Mouse (Mus musculus) bone marrow, adult 2 months (tissue): Measurements from ENCODE around the gene Sufu.

Source experiments
- CTCF ChIP-seq: fragments of 200-500 bp; IDR thresholded peaks from 2 replicates; pipeline ENCODE4 v1.5.1; 2011; ENCODE audit warnings: low read length, control low read depth; ENCODE audit not compliant: control insufficient read depth, insufficient read depth
- POLR2A ChIP-seq: fragments of 200-500 bp; IDR thresholded peaks from 2 replicates; pipeline ENCODE4 v1.6.1; 2011; ENCODE audit warnings: low read depth, mild to moderate bottlenecking, control low read depth, low read length, borderline replicate concordance; ENCODE audit not compliant: control insufficient read depth

- no peak for TF ChIP-seq CTCF
- no peak for TF ChIP-seq POLR2A
These were observed 113.7 kb downstream of the Sufu start for GRCm38 (mm10) chr19:46510401-46510800.
